Mouse (Mus musculus) midbrain, embryonic 15.5 days (tissue): ENCODE results near the gene Akirin1. TPM values are rescaled to one million over a fixed set of nuclear protein-coding genes. Genes with fewer than 3 reads are reported as not detected.

Source experiments
- ATAC-seq: fragments of 200-750 bp; cut with Nextera tagmentation; replicated peaks from 2 replicates; pipeline ENCODE4 v1.8.0; 2017; ENCODE audit warnings: moderate TSS enrichment
- H3K27ac ChIP-seq: fragments of 300-500 bp; sonication (generic); 2 replicates; pipeline ENCODE4 v1.5.1; 2015; ENCODE audit warnings: mild to moderate bottlenecking, inconsistent platforms
- H3K27me3 ChIP-seq: fragments of 300-500 bp; sonication (generic); replicated peaks from 2 replicates; pipeline ENCODE4 v1.6.1; 2015; ENCODE audit warnings: inconsistent platforms
- H3K36me3 ChIP-seq: fragments of 300-500 bp; sonication (generic); replicated peaks from 2 replicates; pipeline ENCODE4 v1.6.1; 2015; ENCODE audit warnings: inconsistent platforms
- H3K4me1 ChIP-seq: fragments of 300-500 bp; sonication (generic); 2 replicates; pipeline ENCODE4 v1.6.1; 2015; ENCODE audit warnings: inconsistent platforms
- H3K4me2 ChIP-seq: fragments of 300-500 bp; sonication (generic); 2 replicates; pipeline ENCODE4 v1.6.1; 2015; ENCODE audit warnings: inconsistent platforms, mild to moderate bottlenecking, moderate library complexity
- H3K4me3 ChIP-seq: fragments of 300-500 bp; sonication (generic); 2 replicates; pipeline ENCODE4 v1.5.1; 2015; ENCODE audit warnings: mild to moderate bottlenecking, inconsistent platforms
- H3K9ac ChIP-seq: fragments of 300-500 bp; sonication (generic); 2 replicates; pipeline ENCODE4 v1.6.1; 2015; ENCODE audit warnings: mild to moderate bottlenecking, inconsistent platforms
- H3K9me3 ChIP-seq: fragments of 300-500 bp; sonication (generic); 2 replicates; pipeline ENCODE4 v1.6.1; 2016; ENCODE audit warnings: inconsistent platforms
- WGBS: fragments of 180-500 bp; shearing (Covaris S2); methylation state at CpG from one replicate; pipeline ENCODE4 v1.1.7; 2015; ENCODE audit warnings: mixed read lengths; 5-methylcytosine and 5-hydroxymethylcytosine counted together
- polyA plus RNA-seq: library from polyadenylated mRNA; unstranded; fragments of >200 nt; fragmentation: Nextera tagmentation; extraction: Ambion mirVana; gene quantifications from 2 replicates; pipeline ENCODE4 v1.2.1, GENCODE M21; 2015

Gene Akirin1
- polyA plus RNA-seq, 1 experiment from 2014 or later = 80.6 TPM

GRCm38 (mm10) chr4:123712431-123712830, 37.7 kb downstream of the Akirin1 start:
- H3K27ac ChIP-seq = no peak overlapping the region
- H3K36me3 ChIP-seq = peaks cover 24% of the 10 kb centered on the region
- H3K27me3 ChIP-seq = no peaks in the 10 kb centered on the region
- ATAC-seq = no peak
- peaks cover 5% of the 10 kb centered on the region for H3K4me1 ChIP-seq
- 100% methylated on average over 2 of the region's 3 CpGs for WGBS
- no peak overlapping the region for H3K9ac ChIP-seq
- H3K4me3 ChIP-seq = no peak overlapping the region
- no peaks in the 10 kb centered on the region for H3K9me3 ChIP-seq
- no peak overlapping the region for H3K4me2 ChIP-seq

GRCm38 (mm10) chr4:123707340-123707739, 42.8 kb downstream of the Akirin1 start:
- Histone ChIP-seq H3K4me2 (no peak overlapping the region), H3K4me3 (no peak overlapping the region), H3K9me3 (no peaks in the 10 kb centered on the region), H3K9ac (no peak overlapping the region), H3K27ac (no peak overlapping the region), H3K36me3 (0 out of 2 replicates have a peak, but pooled peaks cover 3% of the 10 kb centered on the region), H3K4me1 (no peaks in the 10 kb centered on the region), H3K27me3 (no peaks in the 10 kb centered on the region)
- WGBS = 97% methylated on average over 5 of the region's 5 CpGs
- ATAC-seq = no peak

DNA sequence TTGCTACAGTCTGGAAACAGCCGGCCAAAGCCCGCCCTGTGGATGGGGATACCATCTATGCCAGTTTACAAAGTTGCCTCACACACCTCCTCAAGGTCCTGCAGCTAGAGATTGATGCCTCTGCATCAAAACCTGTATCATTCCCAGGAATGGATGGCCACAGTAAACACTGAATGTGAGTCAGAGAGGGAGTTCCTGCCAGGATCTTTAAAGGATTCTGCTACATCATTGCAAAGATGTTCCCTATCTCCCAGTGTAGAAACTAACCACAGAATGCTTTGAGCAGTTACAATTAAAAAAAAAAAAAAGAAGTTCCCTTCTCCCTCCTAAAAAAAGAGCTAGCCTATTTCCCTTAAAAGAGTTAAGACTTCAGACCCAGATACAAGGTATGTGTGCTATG, 44.8 kb downstream of the Akirin1 start:
- Histone ChIP-seq H3K4me3 (no peak overlapping the region), H3K9ac (no peak overlapping the region), H3K4me2 (no peak overlapping the region), H3K9me3 (no peaks in the 10 kb centered on the region), H3K4me1 (no peaks in the 10 kb centered on the region), H3K27ac (no peak overlapping the region), H3K36me3 (no peaks in the 10 kb centered on the region), H3K27me3 (no peaks in the 10 kb centered on the region)
- 98% methylated on average over 2 of the region's 2 CpGs for WGBS
- no peak for ATAC-seq

DNA sequence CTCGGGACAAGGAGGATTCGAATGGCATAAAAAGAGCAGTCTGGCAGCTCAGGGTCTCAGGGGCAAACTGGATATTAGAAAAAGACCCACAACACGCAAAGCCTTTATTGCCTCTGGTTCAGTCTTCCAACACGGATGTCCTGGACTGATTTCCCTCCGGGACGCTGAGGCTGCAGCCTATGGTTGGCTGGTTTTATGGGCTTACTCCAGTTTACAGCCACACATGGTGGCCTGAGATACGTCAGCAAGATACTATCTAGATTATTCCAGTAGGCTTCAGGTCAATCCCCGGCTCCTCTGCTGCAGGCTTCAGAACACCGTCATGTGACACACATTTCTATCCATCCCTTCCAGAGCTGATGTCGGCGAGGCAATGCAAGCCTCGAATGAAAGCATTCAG, 56.8 kb downstream of the Akirin1 start:
- no peaks in the 10 kb centered on the region for H3K9me3 ChIP-seq
- no peak overlapping the region for H3K9ac ChIP-seq
- H3K4me1 ChIP-seq = no peaks in the 10 kb centered on the region
- no peak overlapping the region for H3K4me2 ChIP-seq
- no peak overlapping the region for H3K27ac ChIP-seq
- 83% methylated on average over 12 of the region's 12 CpGs for WGBS
- no peaks in the 10 kb centered on the region for H3K27me3 ChIP-seq
- H3K36me3 ChIP-seq = no peaks in the 10 kb centered on the region
- no peak for ATAC-seq
- no peak overlapping the region for H3K4me3 ChIP-seq

- Histone ChIP-seq H3K27ac (no peak overlapping the region), H3K4me3 (no peak overlapping the region), H3K9ac (no peak overlapping the region), H3K4me1 (no peaks in the 10 kb centered on the region), H3K27me3 (no peaks in the 10 kb centered on the region), H3K4me2 (no peak overlapping the region), H3K36me3 (no peaks in the 10 kb centered on the region), H3K9me3 (no peaks in the 10 kb centered on the region)
- no peak for ATAC-seq
- WGBS = 86% methylated on average over 3 of the region's 3 CpGs
These were observed 58.1 kb downstream of the Akirin1 start for GRCm38 (mm10) chr4:123692071-123692470.

DNA sequence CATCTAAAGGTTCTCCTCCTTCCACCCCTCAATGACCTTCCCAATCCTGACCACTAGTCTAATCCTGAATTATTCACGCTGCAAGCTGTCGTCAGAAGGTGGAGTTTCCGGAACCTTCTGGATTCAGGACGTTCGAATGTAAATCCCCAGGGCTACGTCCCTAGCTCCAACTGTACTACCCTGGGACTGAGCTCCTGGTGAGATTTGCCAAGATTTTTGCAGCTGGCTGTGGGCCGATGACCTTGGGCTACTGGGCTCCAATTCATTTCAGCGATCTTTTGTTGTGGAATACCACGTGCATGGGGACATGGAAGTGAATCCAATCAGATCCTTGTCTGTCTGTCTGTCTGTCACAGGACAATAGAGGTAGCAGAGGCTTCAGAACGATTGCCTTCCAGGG, 59.8 kb downstream of the Akirin1 start:
- Histone ChIP-seq H3K27ac (no peak overlapping the region), H3K4me1 (peaks cover 7% of the 10 kb centered on the region), H3K9ac (no peak overlapping the region), H3K4me2 (no peak overlapping the region), H3K27me3 (no peaks in the 10 kb centered on the region), H3K4me3 (no peak overlapping the region), H3K36me3 (no peaks in the 10 kb centered on the region), H3K9me3 (no peaks in the 10 kb centered on the region)
- WGBS = 78% methylated on average over 10 of the region's 10 CpGs
- no peak for ATAC-seq

- peak; percentile 65 for ATAC-seq
- H3K36me3 ChIP-seq = no peaks in the 10 kb centered on the region; the same call in 1 of the 2 replicates
- H3K9ac ChIP-seq = peak overlapping the region; percentile 96
- peaks cover 29% of the 10 kb centered on the region for H3K4me1 ChIP-seq
- under 1% methylated on average over 40 of the region's 89 CpGs for WGBS
- H3K9me3 ChIP-seq = no peaks in the 10 kb centered on the region
- H3K4me3 ChIP-seq = peak overlapping the region; percentile 87
- H3K27me3 ChIP-seq = no peaks in the 10 kb centered on the region
- H3K27ac ChIP-seq = peak overlapping the region; percentile 95
- H3K4me2 ChIP-seq = peak overlapping the region; percentile 71
These were observed 62.9 kb downstream of the Akirin1 start for GRCm38 (mm10) chr4:123687025-123687781.

DNA sequence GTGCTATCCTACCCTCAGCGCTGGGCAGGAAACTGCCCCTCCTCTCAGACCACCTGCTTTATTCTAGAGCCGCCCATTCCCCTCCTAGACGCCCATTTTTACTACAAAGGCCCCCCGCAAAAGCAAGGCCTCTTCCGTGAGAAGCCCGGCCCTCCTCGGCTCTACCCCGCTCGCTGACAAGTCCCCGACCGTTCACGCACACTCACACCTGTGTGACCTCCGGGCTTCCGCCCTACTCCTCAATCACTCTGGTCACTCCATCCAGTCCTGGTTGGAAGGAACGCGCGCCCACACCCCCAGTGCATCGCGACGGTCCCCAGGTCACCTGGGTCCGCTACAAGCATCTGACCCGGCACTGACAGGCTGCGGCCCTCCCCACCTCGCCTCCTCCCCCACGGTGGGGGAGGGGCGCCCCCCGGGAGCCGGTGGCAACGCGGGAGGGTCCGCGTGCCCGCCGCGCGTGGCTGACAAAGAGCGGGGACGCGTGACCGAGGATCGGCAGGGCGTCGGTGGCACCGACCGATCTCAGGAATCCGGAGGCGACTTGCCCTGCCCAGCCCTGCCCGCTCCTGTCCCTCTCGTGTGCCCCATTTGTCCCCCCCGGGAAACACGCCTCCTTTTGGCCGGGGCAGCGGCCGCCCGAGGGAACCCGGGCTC, 63.6 kb downstream of the Akirin1 start:
- Histone ChIP-seq H3K27me3 (no peaks in the 10 kb centered on the region), H3K9ac (peak overlapping the region; percentile 96), H3K4me3 (peak overlapping the region; percentile 87), H3K9me3 (no peaks in the 10 kb centered on the region), H3K4me2 (peak overlapping the region; percentile 71), H3K4me1 (peaks cover 33% of the 10 kb centered on the region), H3K36me3 (no peaks in the 10 kb centered on the region; the same call in 1 of the 2 replicates), H3K27ac (peak overlapping the region; percentile 95)
- peak; percentile 59 for ATAC-seq
- WGBS = under 1% methylated on average over 46 of the region's 56 CpGs

- H3K4me2 ChIP-seq = peak overlapping the region; percentile 71
- no peaks in the 10 kb centered on the region for H3K27me3 ChIP-seq
- no peaks in the 10 kb centered on the region for H3K9me3 ChIP-seq
- peak; percentile 25 for ATAC-seq
- peak overlapping the region; percentile 96 for H3K9ac ChIP-seq
- peak overlapping the region; percentile 87 for H3K4me3 ChIP-seq
- H3K27ac ChIP-seq = peak overlapping the region; percentile 95
- H3K36me3 ChIP-seq = no peaks in the 10 kb centered on the region; the same call in 1 of the 2 replicates
- WGBS = 30% methylated on average over 8 of the region's 8 CpGs
- H3K4me1 ChIP-seq = peaks cover 40% of the 10 kb centered on the region
These were observed 64.5 kb downstream of the Akirin1 start for GRCm38 (mm10) chr4:123685506-123686242.

DNA sequence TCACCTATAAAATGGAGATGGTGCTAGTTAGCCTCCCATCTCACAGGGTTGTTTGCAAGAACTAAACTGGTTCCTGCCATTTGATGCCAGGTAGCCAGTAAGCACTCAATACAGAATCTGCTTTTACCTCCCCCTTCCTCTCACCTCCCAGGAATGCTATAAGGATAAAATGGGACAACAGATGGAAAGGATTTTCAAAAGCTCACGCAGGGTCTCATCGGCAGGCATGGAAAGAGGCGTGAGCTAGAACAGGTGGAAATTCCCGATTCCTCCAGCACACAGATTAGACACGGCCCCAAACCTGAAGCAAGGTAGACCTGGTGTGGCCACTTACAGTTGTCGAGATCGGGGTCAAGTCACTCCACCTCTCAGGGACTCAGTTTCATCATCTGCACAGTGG, 65.1 kb downstream of the Akirin1 start:
- Histone ChIP-seq H3K9me3 (no peaks in the 10 kb centered on the region), H3K36me3 (no peaks in the 10 kb centered on the region; the same call in 1 of the 2 replicates), H3K27ac (no peak overlapping the region), H3K4me3 (peak overlapping the region; percentile 87), H3K4me2 (peak overlapping the region; percentile 71), H3K9ac (peak overlapping the region; percentile 96), H3K27me3 (no peaks in the 10 kb centered on the region), H3K4me1 (peaks cover 40% of the 10 kb centered on the region)
- 80% methylated on average over 7 of the region's 7 CpGs for WGBS
- no peak for ATAC-seq
